8 mouse cellular contexts compared by ENCODE assay signal in the genomic region with DNA sequence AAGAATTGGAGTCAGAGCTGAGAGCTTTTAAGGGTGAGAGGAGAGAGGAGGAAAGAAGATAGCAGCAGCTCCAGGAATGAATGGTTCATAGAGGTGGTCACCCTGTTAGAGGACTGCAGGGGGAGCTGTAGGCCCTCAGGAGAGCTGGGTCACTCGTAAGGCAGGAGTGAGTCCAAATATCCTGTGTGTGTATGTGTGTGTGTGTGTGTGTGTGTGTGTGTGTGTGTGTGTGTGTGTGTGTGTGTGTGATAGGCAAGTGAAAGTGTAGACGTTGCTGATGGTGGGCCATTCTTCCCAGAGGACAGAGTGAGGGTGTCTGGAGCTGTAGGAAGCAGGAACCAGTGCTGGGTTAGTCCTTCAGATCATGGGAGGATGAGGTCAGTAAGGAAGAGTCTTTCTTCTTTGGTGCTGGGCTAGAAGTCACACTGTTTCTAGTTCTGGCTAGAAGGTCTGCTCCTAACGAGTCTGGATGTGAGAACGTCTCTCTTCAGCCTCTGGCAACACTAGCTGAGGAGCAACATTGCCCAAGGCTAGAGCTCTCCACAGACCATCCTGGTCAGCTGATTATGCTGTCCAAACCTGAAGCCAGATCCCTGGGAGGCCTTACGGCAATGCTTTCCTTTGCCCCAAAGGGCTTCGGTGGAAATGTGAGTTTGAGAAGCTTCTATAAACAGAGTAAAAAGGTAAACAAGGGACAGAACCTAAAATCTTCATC.
A peak's percentile ranks its signal among the peaks of the same experiment; 100 is the strongest.
DNase-seq lines count a peak whose midpoint lies in the region; ATAC-seq and TF ChIP-seq lines count a peak whose summit lies in the region.

No protein-coding gene starts in this region.

- H3K4me1 ChIP-seq in heart, embryonic 12.5 days (replicated peaks), result no peaks in the 10 kb centered on the region; the same call in 1 of the 2 replicates

- no peak overlapping the region for H3K27ac ChIP-seq in heart, embryonic 12.5 days (ENCODE audit: poor library complexity, severe bottlenecking)

- no peaks in the 10 kb centered on the region for H3K9me3 ChIP-seq in heart, embryonic 12.5 days (replicated peaks)

- 39% methylated on average over 6 of the region's 6 CpGs for WGBS in heart, embryonic 12.5 days

- TF ChIP-seq CTCF in C2C12 (IDR thresholded peaks at IDR 0.05; ENCODE audit: control insufficient read depth, insufficient read depth, insufficient read length), result peak; percentile 50
- TF ChIP-seq CTCF in brain, embryonic 14.5 days (IDR thresholded peaks at IDR 0.05; ENCODE audit: borderline replicate concordance, extremely low read depth, insufficient read depth, insufficient read length), result peak; percentile 47; the same call in 1 of the 2 replicates

- no peaks in the 10 kb centered on the region for H3K36me3 ChIP-seq in heart, embryonic 12.5 days
- H3K36me3 ChIP-seq in C2C12 (ENCODE audit: control insufficient read depth, insufficient read depth), result no peaks in the 10 kb centered on the region

- H3ac ChIP-seq in C2C12 (ENCODE audit: control insufficient read depth, insufficient read length, low read depth), result no peak overlapping the region

- no peaks in the 10 kb centered on the region for H3K79me3 ChIP-seq in C2C12 (ENCODE audit: low read depth)

- no peak overlapping the region for H3K9ac ChIP-seq in heart, embryonic 12.5 days

- no peak for ATAC-seq in heart, embryonic 12.5 days (ENCODE audit: insufficient number of reproducible peaks, low FRiP score)
- ATAC-seq in erythroblast, adult 5-6 weeks (replicated peaks; ENCODE audit: low FRiP score, poor library complexity, severe bottlenecking), result peak; percentile 79

- peak; percentile 29 to 45 for DNase-seq in heart, adult 18-20 months
- peak; percentile 47 for DNase-seq in brain, embryonic 14.5 days (ENCODE audit: low read depth)
- peak; percentile 56 to 73 for DNase-seq in kidney, postnatal 4 days
- peak; percentile 63 for DNase-seq in retina, postnatal 7 days (ENCODE audit: low read depth, low spot score)
- DNase-seq in ovary, postnatal 10 days (ENCODE audit: low spot score), result no peak

- no peak for TF ChIP-seq POLR2A in brain, embryonic 14.5 days (IDR thresholded peaks at IDR 0.05; ENCODE audit: borderline replicate concordance, extremely low read depth, insufficient read depth, insufficient read length, poor library complexity, severe bottlenecking)

- no peaks in the 10 kb centered on the region for H3K79me2 ChIP-seq in C2C12 (ENCODE audit: control insufficient read depth, insufficient read depth)

- H3K4me2 ChIP-seq in heart, embryonic 12.5 days, result no peak overlapping the region

- no peaks in the 10 kb centered on the region for H3K27me3 ChIP-seq in heart, embryonic 12.5 days (replicated peaks)
- no peaks in the 10 kb centered on the region for H3K27me3 ChIP-seq in C2C12 (ENCODE audit: control insufficient read depth, insufficient read depth, insufficient read length)

- H3K4me3 ChIP-seq in heart, embryonic 12.5 days, result no peak overlapping the region
- no peak overlapping the region for H3K4me3 ChIP-seq in C2C12 (ENCODE audit: insufficient read depth, poor library complexity, severe bottlenecking)

TF ChIP-seq in C2C12, 6 proteins besides CTCF, POLR2A, EP300 and RAD21:
- TF ChIP-seq MYOD1 (IDR thresholded peaks at IDR 0.05; ENCODE audit: control insufficient read depth, insufficient read length, low read depth), result no peak
- TF ChIP-seq MYOG (IDR thresholded peaks at IDR 0.05; ENCODE audit: control insufficient read depth, extremely low read depth, insufficient read length), result no peak
- no peak for TF ChIP-seq USF1 (IDR thresholded peaks at IDR 0.05; ENCODE audit: low read depth)
- TF ChIP-seq CEBPB (IDR thresholded peaks at IDR 0.05; ENCODE audit: low read depth), result no peak
- TF ChIP-seq MAX (IDR thresholded peaks at IDR 0.05), result no peak
- no peak for TF ChIP-seq FOSL1 (IDR thresholded peaks at IDR 0.05; ENCODE audit: insufficient read depth, low read length, poor library complexity, severe bottlenecking)
